Mouse (Mus musculus) ES-Bruce4 (cell line): Measurements from ENCODE around the gene Klf13. TPM values are rescaled to one million over a fixed set of nuclear protein-coding genes. Genes with fewer than 3 reads are reported as not detected.

ENCODE experiments used
- H3K27ac ChIP-seq: 2 replicates; pipeline ENCODE4 v1.5.1; 2012; ENCODE audit warnings: low read length, inconsistent platforms; ENCODE audit not compliant: insufficient read depth
- H3K27me3 ChIP-seq: 2 replicates; pipeline ENCODE4 v1.6.1; 2012; ENCODE audit warnings: mild to moderate bottlenecking, low read length, inconsistent platforms; ENCODE audit not compliant: control insufficient read depth, poor library complexity, insufficient read depth, severe bottlenecking
- H3K36me3 ChIP-seq: 2 replicates; pipeline ENCODE4 v1.6.1; 2012; ENCODE audit warnings: inconsistent platforms, mild to moderate bottlenecking, low read length, moderate library complexity; ENCODE audit not compliant: control insufficient read depth, poor library complexity, insufficient read depth, severe bottlenecking
- H3K4me1 ChIP-seq: one replicate; pipeline ENCODE4 v1.8.1; 2011; ENCODE audit warnings: low read length; ENCODE audit not compliant: control insufficient read depth, insufficient read depth
- H3K4me3 ChIP-seq: 2 replicates; pipeline ENCODE4 v1.5.1; 2011; ENCODE audit warnings: low read depth, mild to moderate bottlenecking, low read length
- H3K9ac ChIP-seq: 2 replicates; pipeline ENCODE4 v1.6.1; 2012; ENCODE audit warnings: low read depth, mild to moderate bottlenecking, inconsistent platforms; ENCODE audit not compliant: poor library complexity, severe bottlenecking
- H3K9me3 ChIP-seq: replicated peaks from 2 replicates; pipeline ENCODE4 v1.6.1; 2012; ENCODE audit warnings: mild to moderate bottlenecking, low read length, inconsistent platforms; ENCODE audit not compliant: control insufficient read depth, poor library complexity, insufficient read depth, severe bottlenecking
- CTCF ChIP-seq: IDR thresholded peaks from one replicate; pipeline ENCODE4 v1.8.1; 2011; ENCODE audit warnings: low read depth, low read length
- EP300 ChIP-seq: IDR thresholded peaks from 2 replicates; pipeline ENCODE4 v1.6.1; 2011; ENCODE audit warnings: low read depth, low read length; ENCODE audit not compliant: insufficient read depth
- POLR2A ChIP-seq: IDR thresholded peaks from one replicate; pipeline ENCODE4 v1.8.1; 2011; ENCODE audit warnings: low read length; ENCODE audit not compliant: insufficient read depth
- polyA plus RNA-seq: library from polyadenylated mRNA; stranded (reverse); fragments of >200 nt; gene quantifications from 2 replicates; pipeline ENCODE4 v1.2.4, GENCODE M21; 2011; ENCODE audit warnings: low read depth; ENCODE audit not compliant: missing spikeins, insufficient read depth, insufficient read length

Klf13 gene
- polyA plus RNA-seq, 1 experiment = 36.5 TPM

DNA sequence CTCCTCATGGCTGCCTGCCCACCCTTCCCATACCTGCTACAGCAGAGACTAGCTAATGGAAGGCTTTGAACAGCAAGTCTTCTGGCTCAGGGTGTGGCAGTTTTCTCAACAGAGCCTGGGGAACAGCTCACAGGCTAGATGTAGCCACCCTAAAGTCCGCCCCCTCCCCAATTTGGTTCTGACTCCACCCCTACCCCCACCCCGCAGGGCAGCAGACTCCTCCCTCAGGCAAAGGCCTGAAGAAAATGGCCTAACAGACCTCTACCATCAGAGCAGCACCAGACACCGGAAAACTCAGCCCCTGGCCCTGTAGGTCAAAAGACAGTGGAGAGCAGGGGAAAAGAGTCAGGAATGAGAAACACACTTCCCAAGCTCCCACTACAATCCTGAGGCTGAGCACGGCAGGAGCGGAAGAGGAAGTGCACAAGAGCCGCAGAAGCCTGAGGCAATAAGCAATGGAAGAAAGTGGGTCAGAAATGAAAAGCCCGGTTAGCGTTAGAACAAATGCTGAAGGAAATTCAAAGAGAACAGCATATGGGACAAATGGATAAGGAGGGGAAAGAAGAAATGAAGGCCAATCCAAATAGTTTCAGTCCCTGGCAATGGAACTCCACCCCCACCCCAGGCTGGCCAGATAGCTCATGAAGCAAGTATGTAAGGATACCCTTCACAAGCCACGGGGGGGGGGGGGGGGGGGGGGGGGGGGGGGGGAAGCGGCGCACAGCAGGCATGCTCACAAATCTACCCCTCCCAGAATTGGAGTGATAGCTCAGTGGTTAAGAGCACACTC is 30.0 kb downstream of the Klf13 start:
- Histone ChIP-seq H3K9ac (no peak overlapping the region), H3K27ac (peak overlapping the region; percentile 91), H3K36me3 (no peaks in the 10 kb centered on the region), H3K9me3 (no peaks in the 10 kb centered on the region), H3K4me1 (peaks cover 13% of the 10 kb centered on the region), H3K27me3 (no peaks in the 10 kb centered on the region), H3K4me3 (peak overlapping the region; percentile 62)
- 0 out of 2 replicates have a peak, but pooled peaks have one; percentile 9 for TF ChIP-seq EP300
- TF ChIP-seq CTCF = no peak

DNA sequence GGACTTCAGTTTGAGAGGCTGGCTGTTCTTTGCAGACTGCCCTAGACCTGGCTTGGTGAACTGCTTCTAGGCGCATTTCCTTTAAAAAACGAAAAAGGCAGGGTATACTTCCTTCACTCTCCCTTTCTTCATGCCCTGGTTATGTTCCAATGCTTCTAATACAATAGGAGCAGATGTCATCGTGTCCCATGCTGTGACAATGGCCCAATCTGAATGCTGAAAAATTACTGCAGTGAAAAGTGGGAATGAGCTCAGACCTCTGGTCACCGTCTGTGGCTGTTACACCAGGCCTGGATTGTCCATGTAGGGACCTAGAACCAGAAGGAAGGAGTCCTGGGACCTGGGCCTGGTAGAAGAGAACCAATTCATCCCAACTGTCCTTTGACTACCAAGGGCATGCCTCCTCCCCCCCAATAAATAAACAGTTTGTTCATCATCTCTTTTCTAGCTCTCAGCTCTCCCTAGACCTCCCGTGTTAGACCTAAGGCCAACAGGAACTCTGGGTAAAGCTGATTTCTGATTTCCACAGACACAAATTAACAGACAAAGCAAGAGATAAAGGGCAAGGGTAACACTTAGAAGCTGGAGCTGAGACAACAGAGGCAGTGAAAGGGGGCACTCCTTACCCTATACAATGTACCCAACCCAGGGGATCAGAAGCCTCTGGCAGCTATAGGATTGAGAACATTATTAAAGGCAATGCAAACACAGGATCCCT is 30.8 kb downstream of the Klf13 start:
- TF ChIP-seq CTCF (no peak), POLR2A (no peak), EP300 (no peak)
- Histone ChIP-seq H3K4me3 (peak overlapping the region; percentile 6; the same call in 1 of the 2 replicates), H3K9me3 (no peaks in the 10 kb centered on the region), H3K4me1 (peaks cover 9% of the 10 kb centered on the region), H3K27ac (peak overlapping the region; percentile 91), H3K9ac (no peak overlapping the region), H3K27me3 (no peaks in the 10 kb centered on the region), H3K36me3 (no peaks in the 10 kb centered on the region)

DNA sequence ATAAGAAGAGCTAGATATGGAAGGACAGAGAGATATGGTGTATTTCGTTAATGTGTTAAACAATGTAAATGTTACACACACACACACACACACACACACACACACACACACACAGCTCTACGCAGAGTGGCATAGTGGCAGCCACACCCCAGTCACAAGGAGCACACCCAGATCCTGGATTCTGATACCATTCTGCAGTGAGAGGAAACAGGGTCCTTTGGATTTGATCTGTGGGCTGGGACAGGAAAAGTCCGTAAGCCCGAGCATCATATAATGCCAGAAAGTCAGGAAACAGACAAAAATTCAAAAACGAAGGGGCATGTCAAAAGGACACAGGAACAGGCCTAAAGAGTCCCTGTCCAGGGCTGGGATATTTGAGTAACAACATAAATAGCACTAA is 33.1 kb downstream of the Klf13 start:
- Histone ChIP-seq H3K27me3 (no peaks in the 10 kb centered on the region), H3K9me3 (no peaks in the 10 kb centered on the region), H3K27ac (no peak overlapping the region), H3K9ac (no peak overlapping the region), H3K4me3 (no peak overlapping the region), H3K4me1 (peaks cover 10% of the 10 kb centered on the region), H3K36me3 (no peaks in the 10 kb centered on the region)
- TF ChIP-seq POLR2A (no peak), CTCF (no peak), EP300 (no peak)

DNA sequence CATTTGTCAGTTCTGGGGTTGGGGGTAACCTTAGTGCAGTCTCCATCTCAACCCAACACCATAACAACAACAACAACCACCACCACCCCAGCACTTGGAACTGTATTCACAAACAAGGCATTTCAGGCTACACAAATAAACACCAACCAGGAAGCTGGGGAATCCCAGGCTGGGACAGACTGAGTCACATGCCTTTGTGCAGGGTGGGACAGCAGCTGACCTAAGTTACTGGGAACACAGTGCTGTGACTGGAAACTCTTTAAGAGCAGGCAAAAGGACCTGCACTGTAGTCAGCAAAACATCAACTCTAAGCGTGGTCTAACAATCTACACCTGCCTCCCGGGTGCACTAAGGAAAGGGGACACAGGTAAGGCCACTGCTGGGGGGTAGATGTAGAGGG is 33.5 kb downstream of the Klf13 start:
- TF ChIP-seq EP300 (0 out of 2 replicates have a peak, but pooled peaks have one; percentile 23), CTCF (no peak)
- no peaks in the 10 kb centered on the region for H3K36me3 ChIP-seq
- peaks cover 9% of the 10 kb centered on the region for H3K4me1 ChIP-seq
- H3K4me3 ChIP-seq = no peak overlapping the region
- H3K9ac ChIP-seq = no peak overlapping the region
- H3K27ac ChIP-seq = no peak overlapping the region
- H3K9me3 ChIP-seq = no peaks in the 10 kb centered on the region
- H3K27me3 ChIP-seq = no peaks in the 10 kb centered on the region

DNA sequence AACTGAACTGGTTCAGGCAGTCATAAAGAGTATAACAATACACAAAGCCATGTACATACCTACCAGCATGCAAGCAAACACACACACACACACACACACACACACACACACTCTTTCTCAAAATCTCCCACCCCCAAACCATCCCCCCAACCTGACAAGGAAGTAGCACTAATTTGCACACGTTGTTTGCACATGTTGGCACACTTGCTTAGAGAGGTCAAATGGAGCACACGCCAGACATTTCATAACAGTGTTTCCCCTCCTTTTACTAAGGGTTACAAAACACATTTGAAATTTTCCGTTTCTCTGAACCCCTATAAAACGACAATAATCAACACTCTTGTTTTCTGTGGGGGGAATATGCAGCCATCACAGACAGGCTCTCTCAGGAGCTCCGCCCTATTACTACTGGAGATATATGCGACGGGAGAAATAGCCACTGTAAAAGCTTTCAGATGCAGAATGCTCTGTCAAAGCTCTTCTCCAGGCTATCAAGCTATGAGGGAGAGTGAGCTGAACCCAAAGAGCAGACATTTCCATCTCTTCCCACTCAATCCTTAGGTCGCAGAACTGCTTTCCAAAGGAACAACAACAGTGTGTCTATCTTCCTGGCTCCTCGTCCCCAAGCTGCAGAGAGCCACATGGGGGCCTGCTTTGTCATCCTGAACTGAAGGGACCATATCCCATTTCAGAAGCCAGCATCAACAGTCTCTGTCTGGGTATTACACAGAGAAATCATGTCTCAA is 34.9 kb downstream of the Klf13 start:
- Histone ChIP-seq H3K4me3 (no peak overlapping the region), H3K9ac (no peak overlapping the region), H3K4me1 (peaks cover 7% of the 10 kb centered on the region), H3K9me3 (no peaks in the 10 kb centered on the region), H3K27ac (no peak overlapping the region), H3K36me3 (no peaks in the 10 kb centered on the region), H3K27me3 (no peaks in the 10 kb centered on the region)
- TF ChIP-seq EP300 (no peak), POLR2A (no peak), CTCF (no peak)
